Mouse (Mus musculus): ENCODE measurements around the gene Kcnj11. TPM values are rescaled to one million over a fixed set of nuclear protein-coding genes. Genes with fewer than 3 reads are reported as not detected.

Kcnj11 gene
- polyA plus RNA-seq, 1 experiment from 2014 or later: 0.18 TPM

DNA sequence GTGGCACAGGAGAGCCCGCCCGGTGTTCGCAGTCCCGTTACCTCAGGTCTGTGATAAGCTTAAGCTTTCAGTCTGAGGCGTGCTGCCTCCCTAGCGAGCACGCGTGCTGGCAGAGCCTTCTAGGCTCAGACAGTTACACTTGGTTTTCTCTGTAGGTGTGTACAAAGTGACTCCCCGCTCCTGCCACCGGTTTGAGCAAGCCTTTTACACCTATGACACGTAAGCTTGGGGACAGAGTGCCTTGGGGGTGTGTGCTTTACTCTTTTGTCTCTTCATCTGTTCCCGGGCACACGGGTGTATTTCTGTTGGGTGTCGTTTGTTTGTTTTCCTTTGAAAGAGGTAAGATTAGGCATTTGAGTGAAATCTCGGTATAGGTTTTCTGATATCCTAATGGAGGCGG lies 39.0 kb downstream of the Kcnj11 start:
- ATAC-seq (replicated peaks; ENCODE audit: low FRiP score, low read depth) (no peak), DNase-seq (ENCODE audit: low spot score) (no peak)
- no peak overlapping the region for H3K4me2 ChIP-seq (ENCODE audit: low read length)
- no peaks in the 10 kb centered on the region for H3K27me3 ChIP-seq (ENCODE audit: insufficient read depth, low read length)
- no peak overlapping the region for H3K9ac ChIP-seq (ENCODE audit: low read depth, low read length)
- no peaks in the 10 kb centered on the region for H3K9me3 ChIP-seq (replicated peaks; ENCODE audit: low read length)
- peaks cover 66% of the 10 kb centered on the region for H3K36me3 ChIP-seq (ENCODE audit: insufficient read depth, low read length)
- TF ChIP-seq CTCF (IDR thresholded peaks at IDR 0.05; ENCODE audit: low read depth): no peak
- no peak overlapping the region for H3K4me3 ChIP-seq (replicated peaks; ENCODE audit: low read depth, low read length)
- H3K27ac ChIP-seq: no peak overlapping the region
- no peaks in the 10 kb centered on the region for H3K4me1 ChIP-seq (replicated peaks; ENCODE audit: insufficient read depth, low read length)
- WGBS: 96% methylated on average over 16 of the region's 16 CpGs

GRCm38 (mm10) chr7:46060688-46061087 lies 39.9 kb downstream of the Kcnj11 start:
- H3K4me1 ChIP-seq (replicated peaks; ENCODE audit: insufficient read depth, low read length): no peaks in the 10 kb centered on the region
- TF ChIP-seq CTCF (IDR thresholded peaks at IDR 0.05; ENCODE audit: low read depth): no peak
- 93% methylated on average over 8 of the region's 8 CpGs for WGBS
- H3K36me3 ChIP-seq (ENCODE audit: insufficient read depth, low read length): peaks cover 61% of the 10 kb centered on the region
- no peak overlapping the region for H3K27ac ChIP-seq
- H3K27me3 ChIP-seq (ENCODE audit: insufficient read depth, low read length): no peaks in the 10 kb centered on the region
- no peaks in the 10 kb centered on the region for H3K9me3 ChIP-seq (replicated peaks; ENCODE audit: low read length)
- H3K9ac ChIP-seq (ENCODE audit: low read depth, low read length): no peak overlapping the region
- DNase-seq (ENCODE audit: low spot score) (no peak), ATAC-seq (replicated peaks; ENCODE audit: low FRiP score, low read depth) (no peak)
- no peak overlapping the region for H3K4me2 ChIP-seq (ENCODE audit: low read length)
- H3K4me3 ChIP-seq (replicated peaks; ENCODE audit: low read depth, low read length): no peak overlapping the region

- peaks cover 67% of the 10 kb centered on the region for H3K36me3 ChIP-seq (ENCODE audit: insufficient read depth, low read length)
- TF ChIP-seq CTCF (IDR thresholded peaks at IDR 0.05; ENCODE audit: low read depth): no peak
- H3K9ac ChIP-seq (ENCODE audit: low read depth, low read length): no peak overlapping the region
- no peak overlapping the region for H3K27ac ChIP-seq
- no peaks in the 10 kb centered on the region for H3K27me3 ChIP-seq (ENCODE audit: insufficient read depth, low read length)
- H3K4me2 ChIP-seq (ENCODE audit: low read length): no peak overlapping the region
- no peaks in the 10 kb centered on the region for H3K4me1 ChIP-seq (replicated peaks; ENCODE audit: insufficient read depth, low read length)
- DNase-seq (ENCODE audit: low spot score): no peak
- 90% methylated on average over 11 of the region's 11 CpGs for WGBS
- ATAC-seq (replicated peaks; ENCODE audit: low FRiP score, low read depth): no peak
- H3K4me3 ChIP-seq (replicated peaks; ENCODE audit: low read depth, low read length): no peak overlapping the region
- no peaks in the 10 kb centered on the region for H3K9me3 ChIP-seq (replicated peaks; ENCODE audit: low read length)
Measured at GRCm38 (mm10) chr7:46058882-46059281, 41.7 kb downstream of the Kcnj11 start.

DNA sequence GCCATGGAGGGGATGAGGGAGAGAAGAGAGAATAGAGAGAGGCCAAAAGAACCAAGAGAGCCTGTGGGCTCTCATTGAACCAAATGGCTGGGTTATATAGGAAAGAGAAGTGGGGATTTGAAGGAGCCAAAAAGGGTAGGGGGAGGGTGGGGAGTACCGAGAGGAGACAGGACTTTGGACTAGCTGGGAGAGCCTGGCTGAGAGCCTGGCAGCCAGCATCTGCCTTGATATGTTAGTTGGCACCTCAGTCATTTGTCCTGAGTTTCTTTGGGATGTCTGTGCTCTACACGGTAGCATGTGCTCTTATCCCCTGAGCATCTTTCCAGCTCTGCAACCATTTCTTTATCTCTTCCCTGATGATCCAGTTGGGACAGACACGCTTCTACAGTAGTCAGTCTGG lies 47.0 kb downstream of the Kcnj11 start:
- WGBS: 94% methylated on average over 3 of the region's 3 CpGs
- H3K27ac ChIP-seq: no peak overlapping the region
- ATAC-seq (replicated peaks; ENCODE audit: low FRiP score, low read depth) (no peak), DNase-seq (ENCODE audit: low spot score) (no peak)
- H3K9ac ChIP-seq (ENCODE audit: low read depth, low read length): no peak overlapping the region
- no peak for TF ChIP-seq CTCF (IDR thresholded peaks at IDR 0.05; ENCODE audit: low read depth)
- H3K4me1 ChIP-seq (replicated peaks; ENCODE audit: insufficient read depth, low read length): no peaks in the 10 kb centered on the region
- H3K9me3 ChIP-seq (replicated peaks; ENCODE audit: low read length): no peaks in the 10 kb centered on the region
- no peaks in the 10 kb centered on the region for H3K27me3 ChIP-seq (ENCODE audit: insufficient read depth, low read length)
- H3K4me3 ChIP-seq (replicated peaks; ENCODE audit: low read depth, low read length): no peak overlapping the region
- H3K36me3 ChIP-seq (ENCODE audit: insufficient read depth, low read length): peaks cover 35% of the 10 kb centered on the region
- H3K4me2 ChIP-seq (ENCODE audit: low read length): no peak overlapping the region

DNA sequence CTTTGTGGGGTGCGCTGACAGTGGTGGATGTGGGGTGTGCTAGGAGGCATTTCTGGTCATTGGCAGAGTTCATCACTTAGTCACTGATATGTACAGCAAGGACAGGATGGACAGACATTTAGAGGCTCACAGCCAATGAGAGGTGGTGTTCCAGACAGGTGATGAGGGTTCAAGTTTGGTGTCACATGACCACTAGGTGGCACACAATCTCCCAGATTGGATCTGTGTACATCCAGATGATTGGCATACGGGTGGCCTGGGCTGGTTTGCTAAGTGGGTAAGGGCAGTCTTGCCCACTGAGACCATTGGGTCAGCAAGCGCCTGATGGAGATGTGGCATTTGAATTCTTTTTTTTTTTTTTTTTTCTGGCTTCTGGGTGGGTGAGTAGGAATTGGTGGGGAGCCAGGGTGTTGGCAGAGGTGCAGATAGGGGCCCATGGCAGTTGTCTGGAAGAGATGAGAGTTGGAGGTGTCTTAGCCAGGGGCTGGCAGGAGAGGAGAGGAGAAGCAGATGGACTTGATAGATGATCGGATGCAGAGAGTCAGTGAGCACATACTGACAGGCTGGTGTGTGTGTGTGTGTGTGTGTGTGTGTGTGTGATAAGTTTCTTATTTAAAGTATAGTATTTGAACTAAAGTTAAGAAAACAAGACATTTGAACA lies 48.3 kb downstream of the Kcnj11 start:
- peak; percentile 56 for TF ChIP-seq CTCF (IDR thresholded peaks at IDR 0.05; ENCODE audit: low read depth)
- ATAC-seq (replicated peaks; ENCODE audit: low FRiP score, low read depth): no peak
- no peak overlapping the region for H3K4me3 ChIP-seq (replicated peaks; ENCODE audit: low read depth, low read length)
- no peaks in the 10 kb centered on the region for H3K4me1 ChIP-seq (replicated peaks; ENCODE audit: insufficient read depth, low read length)
- no peaks in the 10 kb centered on the region for H3K27me3 ChIP-seq (ENCODE audit: insufficient read depth, low read length)
- H3K27ac ChIP-seq: no peak overlapping the region
- H3K9ac ChIP-seq (ENCODE audit: low read depth, low read length): no peak overlapping the region
- peaks cover 38% of the 10 kb centered on the region for H3K36me3 ChIP-seq (ENCODE audit: insufficient read depth, low read length)
- no peak overlapping the region for H3K4me2 ChIP-seq (ENCODE audit: low read length)
- WGBS: 95% methylated on average over 4 of the region's 4 CpGs
- DNase-seq (ENCODE audit: low spot score): no peak
- no peaks in the 10 kb centered on the region for H3K9me3 ChIP-seq (replicated peaks; ENCODE audit: low read length)

DNA sequence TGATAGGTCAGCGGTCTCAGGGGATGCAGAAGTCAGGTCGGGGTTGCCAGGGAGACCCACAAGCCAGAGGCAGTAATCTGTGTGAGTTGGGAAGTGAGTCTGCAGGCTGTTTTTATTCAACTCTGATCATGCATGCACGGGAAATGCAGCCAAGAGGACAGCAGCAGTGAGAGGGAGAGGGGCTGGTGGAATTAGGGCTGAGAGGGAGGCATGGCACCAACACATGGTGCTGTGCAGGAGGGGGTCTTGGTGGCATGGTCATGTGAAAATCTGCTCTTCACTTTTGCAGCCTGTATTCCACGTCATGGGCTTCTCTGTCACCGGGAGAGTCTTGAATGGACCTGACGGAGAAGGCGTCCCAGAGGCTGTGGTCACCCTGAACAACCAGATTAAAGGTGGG lies 50.6 kb downstream of the Kcnj11 start:
- no peak for TF ChIP-seq CTCF (IDR thresholded peaks at IDR 0.05; ENCODE audit: low read depth)

More for the DNA sequence above, 50.6 kb downstream of the Kcnj11 start:
- 94% methylated on average over 7 of the region's 7 CpGs for WGBS
- H3K36me3 ChIP-seq (ENCODE audit: insufficient read depth, low read length): peaks cover 45% of the 10 kb centered on the region
- H3K4me3 ChIP-seq (replicated peaks; ENCODE audit: low read depth, low read length): no peak overlapping the region
- no peak overlapping the region for H3K4me2 ChIP-seq (ENCODE audit: low read length)
- H3K4me1 ChIP-seq (replicated peaks; ENCODE audit: insufficient read depth, low read length): no peaks in the 10 kb centered on the region
- H3K27ac ChIP-seq: no peak overlapping the region
- DNase-seq (ENCODE audit: low spot score) (no peak), ATAC-seq (replicated peaks; ENCODE audit: low FRiP score, low read depth) (no peak)
- no peaks in the 10 kb centered on the region for H3K9me3 ChIP-seq (replicated peaks; ENCODE audit: low read length)
- no peaks in the 10 kb centered on the region for H3K27me3 ChIP-seq (ENCODE audit: insufficient read depth, low read length)
- no peak overlapping the region for H3K9ac ChIP-seq (ENCODE audit: low read depth, low read length)

Measured in kidney, postnatal 0 days (tissue).